Mouse (Mus musculus): ENCODE results near the gene Ugcg. TPM values are rescaled to one million over a fixed set of nuclear protein-coding genes. Genes with fewer than 3 reads are reported as not detected.

The Ugcg gene
- total and polyA plus RNA-seq, 2 experiments from 2014 or later = 6.2 to 19.2 TPM

DNA sequence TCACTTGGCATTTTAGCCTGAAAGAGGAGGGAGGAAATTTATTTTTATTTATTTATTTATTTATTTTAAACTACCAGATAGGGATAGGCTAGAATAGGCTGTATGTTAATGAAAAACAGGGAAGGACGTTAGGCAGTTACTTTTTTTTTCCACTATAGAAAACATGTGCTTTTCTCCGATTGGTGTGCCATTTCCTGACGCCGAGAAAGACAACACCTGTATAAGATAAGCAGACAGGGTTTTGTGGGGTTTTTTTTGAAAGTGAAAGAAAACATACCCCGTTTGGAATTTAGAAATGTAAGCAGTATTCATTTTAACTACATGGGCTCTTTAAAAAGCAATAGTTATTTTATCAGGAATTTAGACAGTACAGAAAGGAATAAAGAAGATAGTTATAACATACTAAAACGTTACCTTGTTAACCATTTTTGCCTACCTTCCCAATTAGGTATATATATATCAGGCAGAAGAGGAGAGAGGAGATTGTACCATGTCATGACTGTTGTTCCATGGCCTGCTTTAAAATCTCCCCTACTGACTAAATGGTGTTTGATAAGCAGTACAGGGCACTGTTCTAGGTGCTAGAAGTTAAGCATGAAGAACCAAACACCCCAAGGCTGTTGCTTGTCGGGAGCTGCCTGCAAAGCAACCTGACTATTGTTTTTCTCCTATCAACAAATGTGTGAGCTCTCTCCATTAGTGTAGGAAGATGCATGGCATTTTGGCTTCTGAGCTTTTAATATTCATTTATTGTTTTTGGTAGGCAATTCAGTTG, 1.8 kb downstream of the Ugcg start:
- Histone ChIP-seq H3K9me3 (replicated peaks; ENCODE audit: control insufficient read depth, low read length) (no peaks in the 10 kb centered on the region), H3K4me1 (ENCODE audit: control insufficient read depth, insufficient read depth) (no peaks in the 10 kb centered on the region), H3K27me3 (ENCODE audit: control insufficient read depth, insufficient read depth, low read length) (no peaks in the 10 kb centered on the region), H3K4me2 (ENCODE audit: low read depth, low read length) (peak overlapping the region; percentile 71), H3K27ac (ENCODE audit: low read depth) (no peak overlapping the region), H3K9ac (replicated peaks; ENCODE audit: low read depth, low read length) (0 out of 2 replicates have a peak overlapping the region, but pooled peaks have one; percentile 91), H3K36me3 (replicated peaks; ENCODE audit: control insufficient read depth, insufficient read depth, low read length) (no peaks in the 10 kb centered on the region), H3K4me3 (ENCODE audit: low read depth, low read length) (peak overlapping the region; percentile 93; the same call in 1 of the 2 replicates)
- ATAC-seq (ENCODE audit: insufficient read depth, low read depth) (no peak), DNase-seq (ENCODE audit: low spot score) (no peak)
- 44% methylated on average over 7 of the region's 7 CpGs for WGBS
- no peak for TF ChIP-seq EP300 (IDR thresholded peaks at IDR 0.05; ENCODE audit: low read depth)
- no peak for TF ChIP-seq CTCF (IDR thresholded peaks at IDR 0.05; ENCODE audit: low read depth)

DNA sequence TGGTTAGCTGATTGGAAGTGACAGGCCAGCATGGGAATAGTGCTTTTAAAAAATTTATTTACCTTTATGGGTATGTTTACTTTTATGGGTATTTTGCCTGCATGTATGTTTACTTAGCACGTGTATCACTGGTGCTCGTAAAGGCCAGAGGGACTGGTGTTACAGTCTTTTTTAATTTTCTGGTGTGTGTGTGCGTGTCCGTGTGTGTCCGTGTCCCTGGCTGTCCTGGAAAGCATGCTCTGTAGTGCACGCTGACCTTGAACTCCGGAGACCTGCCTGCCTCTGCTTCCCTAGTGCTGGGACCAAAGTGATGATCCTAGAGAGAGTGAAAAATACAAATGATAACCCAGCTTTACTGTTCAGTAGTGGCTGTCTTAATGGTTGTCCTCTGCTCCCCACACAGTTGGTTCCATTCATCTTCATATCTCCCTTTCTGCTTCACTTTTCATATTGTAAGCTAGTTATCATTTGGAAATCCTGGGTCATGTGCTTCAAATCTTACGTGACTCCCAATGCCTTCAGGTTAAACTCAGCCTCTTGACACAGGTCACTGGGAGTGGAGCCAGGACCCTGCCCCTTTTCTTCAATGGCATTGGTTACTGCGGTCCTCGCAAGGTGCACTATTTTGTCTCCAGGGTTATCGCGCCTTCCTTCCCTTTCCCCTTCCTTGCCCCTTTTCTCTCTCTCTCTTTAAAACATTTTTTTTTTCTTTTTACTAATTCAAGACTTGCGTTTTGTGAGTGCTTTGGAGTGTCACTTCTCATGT, 5.9 kb downstream of the Ugcg start:
- Histone ChIP-seq H3K4me3 (ENCODE audit: low read depth, low read length) (no peak overlapping the region), H3K4me1 (ENCODE audit: control insufficient read depth, insufficient read depth) (peaks cover 25% of the 10 kb centered on the region), H3K9ac (replicated peaks; ENCODE audit: low read depth, low read length) (no peak overlapping the region), H3K27me3 (ENCODE audit: control insufficient read depth, insufficient read depth, low read length) (no peaks in the 10 kb centered on the region), H3K9me3 (replicated peaks; ENCODE audit: control insufficient read depth, low read length) (no peaks in the 10 kb centered on the region), H3K27ac (ENCODE audit: low read depth) (no peak overlapping the region), H3K4me2 (ENCODE audit: low read depth, low read length) (no peak overlapping the region), H3K36me3 (replicated peaks; ENCODE audit: control insufficient read depth, insufficient read depth, low read length) (no peaks in the 10 kb centered on the region)
- 82% methylated on average over 13 of the region's 13 CpGs for WGBS
- no peak for DNase-seq (ENCODE audit: low spot score)
- ATAC-seq (ENCODE audit: insufficient read depth, low read depth) = no peak
- TF ChIP-seq EP300 (IDR thresholded peaks at IDR 0.05; ENCODE audit: low read depth) = no peak
- TF ChIP-seq CTCF (IDR thresholded peaks at IDR 0.05; ENCODE audit: low read depth) = no peak

DNA sequence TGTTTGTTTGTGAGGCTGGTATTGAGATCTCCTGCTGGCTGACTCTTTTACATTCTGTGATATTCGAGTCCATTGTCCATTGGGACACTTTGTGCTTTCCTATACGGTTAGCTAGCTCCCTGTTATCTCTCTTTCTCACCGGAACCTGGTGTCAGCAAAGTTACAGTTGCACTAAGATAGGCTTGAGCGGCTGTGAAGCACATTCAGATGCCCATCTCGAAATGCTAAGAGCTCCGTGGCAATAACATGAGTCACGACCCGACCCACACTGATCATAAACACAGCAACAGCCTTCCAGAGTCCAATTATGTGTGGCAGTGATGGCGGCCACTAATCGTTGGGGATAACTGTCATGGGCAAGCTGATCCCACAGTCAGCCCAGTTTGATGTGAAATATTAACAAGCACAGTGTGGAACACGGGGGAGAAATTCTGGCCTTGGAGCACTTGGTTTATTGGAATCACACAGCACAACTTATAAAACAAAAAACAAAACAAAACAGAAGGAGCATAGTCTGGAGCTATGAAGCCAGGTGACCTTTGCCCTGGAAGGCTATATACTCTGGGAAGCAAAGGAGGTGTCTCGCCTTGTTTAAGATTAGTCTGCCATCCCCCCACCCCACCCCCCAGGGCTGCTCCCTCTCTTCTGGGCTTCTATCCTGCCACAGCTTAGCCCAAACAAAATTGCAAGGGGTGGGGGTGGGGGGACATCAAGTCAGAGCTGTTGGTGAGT, 7.5 kb downstream of the Ugcg start:
- DNase-seq (ENCODE audit: low spot score) (no peak), ATAC-seq (ENCODE audit: insufficient read depth, low read depth) (no peak)
- Histone ChIP-seq H3K4me2 (ENCODE audit: low read depth, low read length) (no peak overlapping the region), H3K4me1 (ENCODE audit: control insufficient read depth, insufficient read depth) (peaks cover 37% of the 10 kb centered on the region), H3K27ac (ENCODE audit: low read depth) (peak overlapping the region; percentile 43), H3K36me3 (replicated peaks; ENCODE audit: control insufficient read depth, insufficient read depth, low read length) (no peaks in the 10 kb centered on the region), H3K9ac (replicated peaks; ENCODE audit: low read depth, low read length) (no peak overlapping the region), H3K27me3 (ENCODE audit: control insufficient read depth, insufficient read depth, low read length) (no peaks in the 10 kb centered on the region), H3K4me3 (ENCODE audit: low read depth, low read length) (no peak overlapping the region), H3K9me3 (replicated peaks; ENCODE audit: control insufficient read depth, low read length) (no peaks in the 10 kb centered on the region)
- TF ChIP-seq CTCF (IDR thresholded peaks at IDR 0.05; ENCODE audit: low read depth) (no peak), EP300 (IDR thresholded peaks at IDR 0.05; ENCODE audit: low read depth) (no peak)
- WGBS = 22% methylated on average over 12 of the region's 12 CpGs

DNA sequence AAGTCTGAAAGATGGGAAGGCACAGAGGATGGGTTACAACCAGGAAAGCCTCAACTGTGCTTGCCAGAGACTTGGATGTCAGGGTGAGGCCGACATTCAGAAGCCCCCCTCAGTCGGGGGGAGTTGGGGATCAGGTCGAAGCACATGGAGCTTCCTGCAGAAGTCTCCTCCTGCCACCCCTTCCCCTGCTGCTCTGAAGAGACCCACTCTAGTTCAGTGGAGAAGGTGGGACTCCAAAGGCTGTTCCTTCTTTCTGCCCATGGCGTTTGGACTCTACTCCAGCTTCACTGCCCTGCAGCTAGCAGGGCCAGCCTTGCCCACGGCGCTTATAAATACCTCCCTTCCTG, 8.0 kb downstream of the Ugcg start:
- Histone ChIP-seq H3K36me3 (replicated peaks; ENCODE audit: control insufficient read depth, insufficient read depth, low read length) (no peaks in the 10 kb centered on the region), H3K4me3 (ENCODE audit: low read depth, low read length) (no peak overlapping the region), H3K4me2 (ENCODE audit: low read depth, low read length) (no peak overlapping the region), H3K9me3 (replicated peaks; ENCODE audit: control insufficient read depth, low read length) (no peaks in the 10 kb centered on the region), H3K27ac (ENCODE audit: low read depth) (peak overlapping the region; percentile 43; the same call in 1 of the 2 replicates), H3K4me1 (ENCODE audit: control insufficient read depth, insufficient read depth) (peaks cover 37% of the 10 kb centered on the region), H3K27me3 (ENCODE audit: control insufficient read depth, insufficient read depth, low read length) (no peaks in the 10 kb centered on the region), H3K9ac (replicated peaks; ENCODE audit: low read depth, low read length) (no peak overlapping the region)
- no peak for TF ChIP-seq CTCF (IDR thresholded peaks at IDR 0.05; ENCODE audit: low read depth)
- 45% methylated on average over 6 of the region's 6 CpGs for WGBS
- ATAC-seq (ENCODE audit: insufficient read depth, low read depth) = no peak
- DNase-seq (ENCODE audit: low spot score) = no peak

DNA sequence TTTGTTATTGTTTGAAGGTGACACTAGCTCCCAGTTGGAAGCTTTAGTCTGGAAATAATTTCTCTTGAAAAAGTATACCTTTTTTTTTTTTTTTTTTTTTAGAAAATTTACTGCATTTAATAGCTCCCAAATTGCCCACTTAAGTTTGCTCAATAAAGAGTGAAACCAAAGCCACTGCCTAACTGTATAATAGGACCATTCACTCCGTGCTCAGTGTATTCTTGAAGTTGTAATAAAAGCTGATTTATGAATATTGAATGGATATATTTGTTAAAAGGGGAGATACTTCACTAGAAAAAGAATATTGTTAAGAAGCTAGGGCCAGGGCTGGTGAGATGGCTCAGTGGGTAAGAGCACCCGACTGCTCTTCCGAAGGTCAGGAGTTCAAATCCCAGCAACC, 8.4 kb downstream of the Ugcg start:
- no peak for TF ChIP-seq CTCF (IDR thresholded peaks at IDR 0.05; ENCODE audit: low read depth)
- TF ChIP-seq EP300 (IDR thresholded peaks at IDR 0.05; ENCODE audit: low read depth) = no peak
- H3K27ac ChIP-seq (ENCODE audit: low read depth) = no peak overlapping the region
- no peak overlapping the region for H3K4me2 ChIP-seq (ENCODE audit: low read depth, low read length)
- ATAC-seq (ENCODE audit: insufficient read depth, low read depth) (no peak), DNase-seq (ENCODE audit: low spot score) (no peak)
- WGBS = 93% methylated on average over 3 of the region's 3 CpGs
- H3K4me1 ChIP-seq (ENCODE audit: control insufficient read depth, insufficient read depth) = peaks cover 37% of the 10 kb centered on the region
- no peak overlapping the region for H3K9ac ChIP-seq (replicated peaks; ENCODE audit: low read depth, low read length)
- no peak overlapping the region for H3K4me3 ChIP-seq (ENCODE audit: low read depth, low read length)
- no peaks in the 10 kb centered on the region for H3K27me3 ChIP-seq (ENCODE audit: control insufficient read depth, insufficient read depth, low read length)
- no peaks in the 10 kb centered on the region for H3K36me3 ChIP-seq (replicated peaks; ENCODE audit: control insufficient read depth, insufficient read depth, low read length)
- H3K9me3 ChIP-seq (replicated peaks; ENCODE audit: control insufficient read depth, low read length) = no peaks in the 10 kb centered on the region
